Mouse (Mus musculus) forebrain, postnatal 0 days (tissue): ENCODE measurements around the gene Trim13. TPM values are rescaled to one million over a fixed set of nuclear protein-coding genes. Genes with fewer than 3 reads are reported as not detected.
"Not testable (repeated sequence)": the region's sequence is repeated elsewhere in the genome, so short reads cannot be mapped to it uniquely, and the experiment has no call there.

Experiments used
- ATAC-seq: fragments of 200-750 bp; cut with Nextera tagmentation; 2 replicates; pipeline ENCODE4 v1.8.0; 2017; ENCODE audit warnings: mild to moderate bottlenecking, moderate library complexity
- DNase-seq: peaks from one replicate; pipeline ENCODE4 v3.0.0-alpha.2; 2015
- H3K27ac ChIP-seq: fragments of 300-500 bp; sonication (generic); 2 replicates; pipeline ENCODE4 v1.5.1; 2014; ENCODE audit warnings: low read depth, mild to moderate bottlenecking, antibody characterized with exemption, low read length, moderate library complexity, mixed read lengths
- H3K27me3 ChIP-seq: fragments of 300-500 bp; sonication (generic); 2 replicates; pipeline ENCODE4 v1.6.1; 2014; ENCODE audit warnings: mild to moderate bottlenecking, low read length, mixed read lengths; ENCODE audit not compliant: insufficient read depth
- H3K36me3 ChIP-seq: fragments of 300-500 bp; sonication (generic); 2 replicates; pipeline ENCODE4 v1.6.1; 2014; ENCODE audit warnings: mild to moderate bottlenecking, moderate library complexity; ENCODE audit not compliant: insufficient read depth
- H3K4me1 ChIP-seq: fragments of 300-500 bp; sonication (generic); 2 replicates; pipeline ENCODE4 v1.6.1; 2014; ENCODE audit warnings: antibody characterized with exemption; ENCODE audit not compliant: insufficient read depth
- H3K4me2 ChIP-seq: fragments of 300-500 bp; sonication (generic); 2 replicates; pipeline ENCODE4 v1.6.1; 2014; ENCODE audit warnings: low read depth, mild to moderate bottlenecking, moderate library complexity
- H3K4me3 ChIP-seq: fragments of 300-500 bp; sonication (generic); 2 replicates; pipeline ENCODE4 v1.5.1; 2014; ENCODE audit warnings: low read depth, low read length, mixed read lengths
- H3K9ac ChIP-seq: fragments of 300-500 bp; sonication (generic); 2 replicates; pipeline ENCODE4 v1.6.1; 2014; ENCODE audit warnings: mild to moderate bottlenecking
- H3K9me3 ChIP-seq: fragments of 300-500 bp; sonication (generic); 2 replicates; pipeline ENCODE4 v1.6.1; 2016; ENCODE audit warnings: low read length
- CTCF ChIP-seq: sonication (generic); IDR thresholded peaks from 2 replicates; pipeline ENCODE4 v1.5.1; 2016; ENCODE audit warnings: antibody characterized with exemption, control low read depth, low read depth
- WGBS: fragments of 180-500 bp; shearing (Covaris S2); extraction: QIAGEN DNeasy Blood & Tissue Kit; methylation state at CpG from one replicate; pipeline ENCODE4 v1.1.7; 2014; 5-methylcytosine and 5-hydroxymethylcytosine counted together
- polyA plus RNA-seq: library from polyadenylated mRNA; unstranded; fragments of >200 nt; fragmentation: Nextera tagmentation; extraction: Ambion mirVana; gene quantifications from 2 replicates; pipeline ENCODE4 v1.2.1, GENCODE M21; 2015
- total RNA-seq: library from RNA; depleted of rRNA; stranded (reverse); fragments of >200 nt; gene quantifications from 2 replicates; pipeline ENCODE4 v1.2.3, GENCODE M21; 2014; rRNA removed

The Trim13 gene
- total RNA-seq (29.0 and 32.4 TPM in 2 replicates), polyA plus RNA-seq (44.0 and 46.0 TPM in 2 replicates)

DNA sequence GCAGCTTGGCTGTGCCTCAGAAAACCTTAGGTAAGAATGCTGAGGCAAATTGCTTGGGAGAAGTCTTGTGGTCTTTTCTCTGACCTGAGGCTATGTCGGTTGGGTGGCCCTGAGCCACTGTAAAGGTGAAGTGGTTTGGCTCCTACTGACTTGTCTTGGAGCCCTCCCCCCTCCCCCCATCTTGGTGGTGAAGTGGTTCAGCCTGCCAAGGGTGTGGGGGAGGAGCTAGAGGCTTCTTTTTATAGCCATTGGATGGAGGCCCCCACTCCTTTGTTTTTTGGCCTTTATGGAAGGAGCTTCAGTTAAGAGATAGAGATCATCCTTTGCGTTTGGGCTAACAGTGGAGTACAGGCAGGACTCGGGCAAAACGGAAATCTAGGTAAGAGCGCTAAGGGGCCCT is at the start of gene Trim13:
Gene Trim13, plus strand, starts transcription at position 280 of the 400 bp plus-strand sequence.
- no peaks in the 10 kb centered on the region for H3K9me3 ChIP-seq
- DNase-seq: no peak
- 59% methylated on average over 5 of the region's 5 CpGs for WGBS
- no peak for ATAC-seq
- H3K4me1 ChIP-seq: peaks cover 16% of the 10 kb centered on the region; the same call in 1 of the 2 replicates
- peak within 1 kb of the TSS; percentile 80 for H3K4me3 ChIP-seq
- peak within 1 kb of the TSS; percentile 58 for H3K4me2 ChIP-seq
- H3K9ac ChIP-seq: peak within 1 kb of the TSS; percentile 96; the same call in 1 of the 2 replicates
- H3K36me3 ChIP-seq: no peaks in the 10 kb centered on the region
- H3K27ac ChIP-seq: no peak within 1 kb of the TSS
- TF ChIP-seq CTCF: no peak
- H3K27me3 ChIP-seq: no peaks in the 10 kb centered on the region

DNA sequence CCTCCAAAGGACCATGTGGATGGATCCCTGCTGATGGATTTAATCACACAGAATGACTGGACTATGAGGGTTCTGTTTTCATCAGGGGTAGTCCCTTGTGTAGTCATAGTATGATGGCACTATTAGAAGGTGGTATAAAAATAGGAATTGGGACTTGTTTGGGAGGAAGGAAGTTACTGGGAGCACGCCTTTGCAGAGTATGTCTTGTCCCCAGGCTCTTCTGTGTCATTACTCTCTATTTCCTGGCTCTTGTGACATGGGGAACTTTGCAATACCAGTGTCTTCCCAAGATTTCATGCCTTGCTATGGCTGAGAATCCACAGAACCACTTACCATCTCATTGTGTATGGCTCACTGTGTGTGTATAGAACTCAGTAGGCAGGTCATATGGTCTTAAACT is 49.4 kb upstream of the Trim13 start:
- WGBS: 90% methylated on average over 1 of the region's 1 CpGs
- no peak overlapping the region for H3K4me2 ChIP-seq
- no peak for TF ChIP-seq CTCF
- H3K4me3 ChIP-seq: no peak overlapping the region
- H3K9me3 ChIP-seq: no peaks in the 10 kb centered on the region
- DNase-seq: no peak
- H3K9ac ChIP-seq: no peak overlapping the region
- ATAC-seq: no peak
- H3K36me3 ChIP-seq: peaks cover 14% of the 10 kb centered on the region
- H3K27me3 ChIP-seq: no peaks in the 10 kb centered on the region
- H3K27ac ChIP-seq: no peak overlapping the region
- H3K4me1 ChIP-seq: no peaks in the 10 kb centered on the region

DNA sequence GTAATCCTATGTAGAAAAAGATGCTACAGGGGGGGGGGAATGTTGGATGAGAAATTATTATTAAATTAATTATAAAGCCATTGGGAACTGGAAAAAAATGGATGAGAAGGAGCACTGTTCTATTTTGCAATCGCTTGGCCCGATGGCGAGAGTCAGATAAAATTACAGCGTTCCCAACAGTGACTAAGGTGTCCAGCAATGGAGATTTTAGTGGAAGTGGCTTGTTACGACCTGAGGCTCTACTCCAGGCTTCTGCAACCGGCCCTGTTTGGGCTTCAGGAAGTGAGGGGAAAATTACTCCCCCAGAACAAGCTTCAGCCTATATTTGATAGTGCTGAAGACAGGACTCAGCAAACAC is 42.1 kb upstream of the Trim13 start:
- Histone ChIP-seq H3K36me3 (no peaks in the 10 kb centered on the region), H3K9ac (peak overlapping the region; percentile 88), H3K4me2 (peak overlapping the region; percentile 74), H3K4me3 (peak overlapping the region; percentile 72), H3K27ac (peak overlapping the region; percentile 93), H3K27me3 (no peaks in the 10 kb centered on the region), H3K4me1 (peaks cover 3% of the 10 kb centered on the region; the same call in 1 of the 2 replicates), H3K9me3 (no peaks in the 10 kb centered on the region)
- ATAC-seq (no peak; the same call in 1 of the 2 replicates), DNase-seq (no peak)
- 8% methylated on average over 6 of the region's 6 CpGs for WGBS
- 0 out of 2 replicates have a peak, but pooled peaks have one; percentile 30 for TF ChIP-seq CTCF

DNA sequence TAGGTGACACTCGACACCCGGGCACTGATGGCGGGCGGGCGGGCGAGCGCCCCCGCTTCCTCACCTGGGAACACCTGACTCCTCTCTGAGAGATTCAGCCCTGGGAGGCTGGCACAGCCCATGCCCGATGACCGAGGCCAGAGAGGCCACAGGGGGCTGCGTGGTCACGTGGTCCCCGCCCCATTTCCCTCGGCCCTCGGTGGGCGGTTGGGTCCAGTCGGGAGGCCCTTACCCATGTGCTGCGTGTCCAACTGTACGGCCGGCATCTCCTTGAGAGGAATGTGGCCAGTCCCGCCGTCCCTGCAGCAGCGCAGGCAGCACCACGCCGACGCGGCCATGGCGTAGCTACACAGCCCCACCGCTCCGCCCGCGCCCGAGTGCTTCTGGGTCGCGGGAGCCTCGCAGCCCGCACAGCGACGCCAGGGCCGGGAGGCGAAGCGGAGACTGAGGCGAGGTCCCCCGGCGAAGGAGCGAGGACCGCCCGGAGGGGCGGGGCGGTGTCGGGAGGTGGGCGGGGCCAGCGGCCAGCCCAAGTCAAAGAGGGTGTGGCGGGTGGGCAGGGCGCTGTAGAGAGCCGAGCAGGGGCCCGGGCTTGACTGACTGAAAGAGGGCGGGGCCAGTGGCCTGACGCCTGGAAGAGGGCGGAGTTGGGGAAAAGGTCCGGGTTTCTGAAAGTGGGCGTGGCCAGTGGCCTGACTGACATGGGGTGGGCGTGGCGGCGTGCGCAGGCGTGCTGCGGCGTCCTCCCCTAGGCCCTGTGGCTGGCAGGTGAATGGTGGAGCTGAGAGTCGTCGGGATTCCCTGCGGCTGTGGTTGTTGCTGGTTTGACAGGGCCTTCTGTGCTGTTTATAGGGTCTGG is 41.5 kb upstream of the Trim13 start, which contains the start of gene Spryd7:
Gene Spryd7, minus strand, starts transcription at position 598 of the 859 bp plus-strand sequence.
- H3K9ac ChIP-seq: peak within 1 kb of the TSS; percentile 88
- peak; percentile 95 for ATAC-seq
- DNase-seq: peak; percentile 99
- no peaks in the 10 kb centered on the region for H3K27me3 ChIP-seq
- H3K9me3 ChIP-seq: no peaks in the 10 kb centered on the region
- peak within 1 kb of the TSS; percentile 74 for H3K4me2 ChIP-seq
- 2% methylated on average over 72 of the region's 72 CpGs for WGBS
- peaks cover 3% of the 10 kb centered on the region; the same call in 1 of the 2 replicates for H3K4me1 ChIP-seq
- peak within 1 kb of the TSS; percentile 72 for H3K4me3 ChIP-seq
- peak within 1 kb of the TSS; percentile 93 for H3K27ac ChIP-seq
- TF ChIP-seq CTCF: no peak; the same call in none of the 2 replicates
- no peaks in the 10 kb centered on the region for H3K36me3 ChIP-seq

DNA sequence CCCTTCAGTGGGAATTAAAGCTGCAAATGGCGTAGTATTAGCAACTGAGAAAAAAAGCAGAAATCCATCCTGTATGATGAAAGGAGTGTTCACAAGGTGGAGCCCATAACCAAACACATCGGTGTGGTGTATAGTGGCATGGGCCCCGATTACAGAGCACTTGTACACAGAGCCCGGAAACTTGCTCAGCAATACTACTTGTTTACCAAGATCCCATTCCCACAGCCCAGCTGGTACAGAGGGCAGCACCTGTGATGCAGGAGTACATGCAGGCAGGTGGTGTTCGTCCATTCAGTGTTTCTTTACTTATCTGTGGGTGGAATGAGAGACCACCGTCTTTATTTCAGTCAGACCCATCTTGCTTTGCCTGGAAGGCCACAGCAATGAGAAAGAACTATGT is 39.1 kb upstream of the Trim13 start:
- ATAC-seq (no peak), DNase-seq (no peak)
- no peaks in the 10 kb centered on the region for H3K27me3 ChIP-seq
- H3K9me3 ChIP-seq: no peaks in the 10 kb centered on the region
- no peaks in the 10 kb centered on the region for H3K36me3 ChIP-seq
- 91% methylated on average over 6 of the region's 6 CpGs for WGBS
- TF ChIP-seq CTCF: no peak
- no peak overlapping the region for H3K4me3 ChIP-seq
- H3K4me1 ChIP-seq: peaks cover 3% of the 10 kb centered on the region; the same call in 1 of the 2 replicates
- H3K27ac ChIP-seq: no peak overlapping the region
- no peak overlapping the region for H3K9ac ChIP-seq
- no peak overlapping the region for H3K4me2 ChIP-seq

DNA sequence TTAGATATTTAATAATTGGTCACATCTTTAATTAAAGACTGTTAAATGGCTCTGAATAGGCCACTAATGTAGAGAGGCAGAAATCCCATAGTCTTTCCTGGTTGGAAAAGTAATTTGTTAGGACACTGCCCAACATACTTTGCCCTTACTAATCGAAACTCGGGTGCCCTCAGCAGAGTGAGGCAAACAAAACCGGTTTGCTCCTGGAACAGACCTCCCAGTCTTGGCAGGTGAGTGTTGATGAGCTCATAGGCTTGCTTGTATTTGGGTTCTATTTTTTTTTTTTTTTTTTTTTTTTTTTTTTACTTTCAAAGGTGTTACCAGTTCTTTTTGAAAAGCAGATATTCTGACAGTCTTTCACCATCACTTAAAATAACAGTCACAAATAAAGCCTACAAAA is 38.2 kb upstream of the Trim13 start:
- Histone ChIP-seq H3K9me3 (no peaks in the 10 kb centered on the region), H3K27ac (no peak overlapping the region), H3K4me1 (no peaks in the 10 kb centered on the region), H3K4me2 (no peak overlapping the region), H3K4me3 (no peak overlapping the region), H3K9ac (no peak overlapping the region), H3K27me3 (no peaks in the 10 kb centered on the region), H3K36me3 (no peaks in the 10 kb centered on the region)
- TF ChIP-seq CTCF: no peak
- WGBS: 80% methylated on average over 3 of the region's 3 CpGs
- ATAC-seq (no peak), DNase-seq (no peak)

DNA sequence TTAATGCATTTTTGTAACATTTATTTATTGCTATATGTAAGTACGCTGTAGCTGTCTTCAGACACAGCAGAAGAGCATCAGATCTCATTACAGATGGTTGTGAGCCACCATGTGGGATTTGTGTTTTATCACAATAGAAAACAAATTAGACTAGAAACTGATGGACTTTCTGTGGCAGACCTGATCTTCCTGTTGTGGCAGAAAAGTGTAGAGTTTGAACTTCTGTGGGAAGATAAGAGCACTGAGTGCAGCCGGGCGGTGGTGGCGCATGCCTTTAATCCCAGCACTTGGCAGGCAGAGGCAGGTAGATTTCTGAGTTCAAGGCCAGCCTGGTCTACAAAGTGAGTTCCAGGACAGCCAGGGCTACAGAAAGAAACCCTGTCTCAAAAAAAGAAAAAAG is 31.8 kb upstream of the Trim13 start:
- not testable (repeated sequence) for ATAC-seq, H3K9me3 ChIP-seq, H3K4me3 ChIP-seq, DNase-seq, H3K9ac ChIP-seq, H3K4me2 ChIP-seq, H3K27me3 ChIP-seq, H3K4me1 ChIP-seq, H3K36me3 ChIP-seq, H3K27ac ChIP-seq
- 95% methylated on average over 4 of the region's 4 CpGs for WGBS
